Mouse (Mus musculus): ENCODE measurements around the gene Tdrd6. TPM values are rescaled to one million over a fixed set of nuclear protein-coding genes. Genes with fewer than 3 reads are reported as not detected.

Gene Tdrd6
- total and polyA plus RNA-seq, 2 experiments from 2014 or later, result 1.2 TPM

- no peak overlapping the region for H3K4me2 ChIP-seq (ENCODE audit: low read depth)
- no peak for TF ChIP-seq CTCF (IDR thresholded peaks at IDR 0.05; ENCODE audit: low read depth)
- WGBS, result 24% methylated on average over 3 of the region's 3 CpGs
- DNase-seq (no peak), ATAC-seq (peak; percentile 25; the same call in 1 of the 2 replicates)
- no peaks in the 10 kb centered on the region for H3K9me3 ChIP-seq (ENCODE audit: low read length)
- H3K9ac ChIP-seq, result no peak overlapping the region
- no peaks in the 10 kb centered on the region for H3K27me3 ChIP-seq (ENCODE audit: insufficient read depth, low read length)
- no peak overlapping the region for H3K4me3 ChIP-seq (ENCODE audit: low read depth, low read length)
- H3K27ac ChIP-seq (ENCODE audit: low read depth, low read length), result no peak overlapping the region
- 0 out of 2 replicates have a peak, but pooled peaks cover 3% of the 10 kb centered on the region for H3K4me1 ChIP-seq (ENCODE audit: insufficient read depth)
- no peaks in the 10 kb centered on the region for H3K36me3 ChIP-seq (ENCODE audit: insufficient read depth)
These were observed 56.5 kb downstream of the Tdrd6 start for GRCm38 (mm10) chr17:43573624-43574073.

DNA sequence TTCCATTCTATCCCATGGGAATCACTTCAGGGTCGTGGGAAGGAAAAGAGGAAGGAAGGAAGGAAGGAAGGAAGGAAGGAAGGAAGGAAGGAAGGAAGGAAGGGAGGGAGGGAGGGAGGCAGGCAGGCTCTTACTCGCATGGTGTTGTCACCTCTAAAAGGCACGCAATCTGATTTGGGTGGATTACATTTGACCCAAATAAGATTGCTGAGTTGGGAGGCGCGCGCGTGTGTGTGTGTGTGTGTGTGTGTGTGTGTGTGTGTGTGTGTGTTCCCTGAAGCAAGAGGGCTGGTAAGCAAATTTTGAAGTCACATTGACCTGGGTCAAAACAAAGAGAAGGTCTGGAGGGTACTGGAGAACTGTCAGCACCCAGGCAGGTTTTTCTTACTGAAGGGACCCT lies 60.8 kb downstream of the Tdrd6 start:
- no peak for ATAC-seq

DNA sequence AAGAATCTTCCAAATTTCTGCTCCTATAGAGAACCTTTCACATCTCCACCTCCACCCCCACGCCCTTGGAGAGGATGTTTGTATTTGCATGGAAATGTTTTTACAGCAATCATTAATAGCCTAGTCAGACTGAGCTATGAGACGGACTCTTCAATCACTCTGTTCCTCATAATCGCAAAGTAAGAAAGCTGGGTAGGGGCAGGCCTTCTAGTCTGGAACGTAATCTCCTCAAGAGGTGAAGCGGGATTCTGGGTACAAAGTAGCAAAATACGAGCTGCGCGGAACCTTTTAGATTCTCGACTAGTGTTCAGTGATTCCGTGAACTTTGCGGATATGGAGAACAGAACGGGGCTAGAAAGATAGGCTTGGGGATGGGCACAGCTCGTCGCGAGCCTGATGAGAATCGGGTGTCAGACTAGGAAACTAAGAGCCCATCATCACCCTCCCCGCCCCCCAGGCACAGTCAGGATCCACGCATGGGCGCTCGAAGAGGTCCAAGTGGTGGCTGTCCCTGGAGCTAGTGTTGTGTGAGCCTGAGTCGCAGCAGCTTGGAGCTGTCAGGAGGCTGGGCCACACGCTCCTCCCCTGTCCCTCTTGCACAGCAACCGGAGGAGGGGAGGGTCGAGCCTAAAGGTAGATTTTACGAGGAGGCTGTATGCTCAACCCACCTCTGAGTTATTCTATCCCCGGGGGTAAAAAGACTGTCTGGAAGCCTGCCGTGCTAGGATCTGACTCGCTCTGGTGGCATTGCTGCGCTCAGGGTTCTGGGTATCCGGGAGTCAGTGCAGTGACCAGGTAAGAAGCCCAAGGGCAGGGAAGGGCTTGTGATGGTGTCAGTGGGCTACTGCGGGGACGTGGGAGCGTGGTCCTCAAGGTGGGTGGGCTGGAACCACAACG lies 61.9 kb downstream of the Tdrd6 start, which contains the start of gene Pla2g7:
Pla2g7 (plus strand) TSS at position 107 of the 897 bp plus-strand sequence.
- Histone ChIP-seq H3K9ac (peak within 1 kb of the TSS; percentile 59), H3K27me3 (ENCODE audit: insufficient read depth, low read length) (no peaks in the 10 kb centered on the region), H3K4me2 (ENCODE audit: low read depth) (peak within 1 kb of the TSS; percentile 77), H3K9me3 (ENCODE audit: low read length) (no peaks in the 10 kb centered on the region), H3K27ac (ENCODE audit: low read depth, low read length) (no peak within 1 kb of the TSS), H3K4me3 (ENCODE audit: low read depth, low read length) (peak within 1 kb of the TSS; percentile 40), H3K36me3 (ENCODE audit: insufficient read depth) (no peaks in the 10 kb centered on the region), H3K4me1 (ENCODE audit: insufficient read depth) (peaks cover 5% of the 10 kb centered on the region; the same call in 1 of the 2 replicates)
- DNase-seq (peak; percentile 58), ATAC-seq (peak; percentile 90)
- TF ChIP-seq CTCF (IDR thresholded peaks at IDR 0.05; ENCODE audit: low read depth), result no peak
- under 1% methylated on average over 34 of the region's 34 CpGs for WGBS

More for the DNA sequence above, 60.8 kb downstream of the Tdrd6 start:
- Histone ChIP-seq H3K4me1 (ENCODE audit: insufficient read depth) (peaks cover 5% of the 10 kb centered on the region; the same call in 1 of the 2 replicates), H3K27ac (ENCODE audit: low read depth, low read length) (no peak overlapping the region), H3K9me3 (ENCODE audit: low read length) (no peaks in the 10 kb centered on the region), H3K4me2 (ENCODE audit: low read depth) (peak overlapping the region; percentile 77; the same call in 1 of the 2 replicates), H3K27me3 (ENCODE audit: insufficient read depth, low read length) (no peaks in the 10 kb centered on the region), H3K4me3 (ENCODE audit: low read depth, low read length) (no peak overlapping the region), H3K36me3 (ENCODE audit: insufficient read depth) (no peaks in the 10 kb centered on the region), H3K9ac (no peak overlapping the region)
- no peak for TF ChIP-seq CTCF (IDR thresholded peaks at IDR 0.05; ENCODE audit: low read depth)
- 70% methylated on average over 7 of the region's 7 CpGs for WGBS
- DNase-seq, result no peak

DNA sequence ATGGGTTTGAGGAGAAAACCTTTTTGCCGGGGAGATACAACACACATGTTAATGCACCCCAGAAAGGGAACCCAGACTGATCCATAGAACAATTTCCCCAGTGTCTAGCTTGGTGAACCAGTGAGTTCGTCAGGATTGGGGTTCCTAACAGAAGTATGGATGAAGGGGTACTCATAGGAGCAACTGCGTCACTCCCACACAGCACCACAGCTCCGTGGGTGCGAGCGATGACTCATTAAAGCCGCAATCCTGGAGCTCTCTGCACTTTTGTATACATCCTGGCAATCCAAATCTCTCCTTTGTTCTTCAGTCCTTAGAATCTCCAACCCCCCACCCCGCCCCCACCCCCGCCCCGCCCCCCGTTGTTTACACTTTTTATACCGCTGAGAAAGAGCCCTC lies 62.5 kb downstream of the Tdrd6 start:
- 6% methylated on average over 12 of the region's 12 CpGs for WGBS
- peak overlapping the region; percentile 40 for H3K4me3 ChIP-seq (ENCODE audit: low read depth, low read length)
- ATAC-seq, result peak; percentile 45
- peaks cover 5% of the 10 kb centered on the region; the same call in 1 of the 2 replicates for H3K4me1 ChIP-seq (ENCODE audit: insufficient read depth)
- H3K9me3 ChIP-seq (ENCODE audit: low read length), result 0 out of 2 replicates have a peak, but pooled peaks cover under 1% of the 10 kb centered on the region
- peak; percentile 8 for DNase-seq
- no peak overlapping the region for H3K27ac ChIP-seq (ENCODE audit: low read depth, low read length)
- peak overlapping the region; percentile 59; the same call in 1 of the 2 replicates for H3K9ac ChIP-seq
- no peaks in the 10 kb centered on the region for H3K36me3 ChIP-seq (ENCODE audit: insufficient read depth)
- no peaks in the 10 kb centered on the region for H3K27me3 ChIP-seq (ENCODE audit: insufficient read depth, low read length)
- peak overlapping the region; percentile 77 for H3K4me2 ChIP-seq (ENCODE audit: low read depth)
- TF ChIP-seq CTCF (IDR thresholded peaks at IDR 0.05; ENCODE audit: low read depth), result no peak

Other genes with a start within 250 kb of the Tdrd6 start
- gene Mep1a, start 127.5 kb downstream of the Tdrd6 start, total RNA-seq (2014; rRNA removed), result 0.08 TPM in 1 of 2 replicates, not detected in the other
- 0.15 TPM in 1 of 2 replicates, not detected in the other for gene Mep1a, start 127.5 kb downstream of the Tdrd6 start, polyA plus RNA-seq (2015; fragmentation: Nextera tagmentation; extraction: Ambion mirVana)
- gene Ankrd66, start 86.7 kb downstream of the Tdrd6 start, total RNA-seq (2014; rRNA removed), result 0.77 TPM in 1 of 2 replicates, not detected in the other
- gene Ankrd66, start 86.7 kb downstream of the Tdrd6 start, polyA plus RNA-seq (2015; fragmentation: Nextera tagmentation; extraction: Ambion mirVana), result 1.0 and 1.2 TPM in 2 replicates
- 26.8 and 33.7 TPM in 2 replicates for gene Pla2g7, start 62.2 kb downstream of the Tdrd6 start, total RNA-seq (2014; rRNA removed)
- gene Pla2g7, start 62.2 kb downstream of the Tdrd6 start, polyA plus RNA-seq (2015; fragmentation: Nextera tagmentation; extraction: Ambion mirVana), result 33.0 and 76.9 TPM in 2 replicates
- 48.6 and 61.8 TPM in 2 replicates for gene Slc25a27, start 36.9 kb upstream of the Tdrd6 start, total RNA-seq (2014; rRNA removed)
- 28.0 and 54.3 TPM in 2 replicates for gene Slc25a27, start 36.9 kb upstream of the Tdrd6 start, polyA plus RNA-seq (2015; fragmentation: Nextera tagmentation; extraction: Ambion mirVana)
- gene Cyp39a1, start 37.1 kb upstream of the Tdrd6 start, total RNA-seq (2014; rRNA removed), result 1.2 and 1.7 TPM in 2 replicates
- 7.7 and 8.9 TPM in 2 replicates for gene Cyp39a1, start 37.1 kb upstream of the Tdrd6 start, polyA plus RNA-seq (2015; fragmentation: Nextera tagmentation; extraction: Ambion mirVana)
- 43.4 and 69.8 TPM in 2 replicates for gene Rcan2, start 171.1 kb upstream of the Tdrd6 start, total RNA-seq (2014; rRNA removed)
- 17.8 and 50.0 TPM in 2 replicates for gene Rcan2, start 171.1 kb upstream of the Tdrd6 start, polyA plus RNA-seq (2015; fragmentation: Nextera tagmentation; extraction: Ambion mirVana)